Mouse (Mus musculus): ENCODE measurements at regions not wholly inside any gene's neighbourhood (a gene's known extent, or its start where the extent isn't known, plus 50 kb on each side); places are given as distances from the start of the nearest gene placed in this dataset.

DNA sequence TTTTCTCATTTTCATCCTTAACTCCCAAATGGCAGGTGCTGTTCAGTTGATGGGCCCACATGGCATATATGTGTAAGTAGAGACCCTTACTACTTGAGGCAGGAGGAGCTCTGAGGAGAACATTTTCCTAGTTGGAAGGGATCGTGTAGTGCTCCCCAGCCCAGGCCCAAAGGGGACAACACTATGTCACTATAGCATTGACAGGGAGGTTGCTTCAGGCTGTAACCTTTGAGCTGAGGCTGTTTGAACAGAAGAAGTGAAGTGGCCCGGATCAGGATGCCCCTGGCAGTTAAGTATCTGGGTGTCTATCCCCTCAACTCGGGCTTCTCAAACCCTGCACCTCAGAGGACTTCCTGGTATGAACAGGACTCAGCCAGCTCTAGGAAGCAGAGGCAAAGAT, 79.5 kb upstream of the Msx1 start:
- Histone ChIP-seq H3K36me3 (ENCODE audit: control insufficient read depth, insufficient read depth, low read length) (no peaks in the 10 kb centered on the region), H3K79me2 (replicated peaks; ENCODE audit: control insufficient read depth, insufficient read depth, low read length) (no peaks in the 10 kb centered on the region), H3K9ac (ENCODE audit: low read depth, low read length) (no peak overlapping the region), H3K27me3 (ENCODE audit: control insufficient read depth, insufficient read depth, low read length) (peaks cover 8% of the 10 kb centered on the region), H3K4me3 (no peak overlapping the region), H3K4me1 (ENCODE audit: control insufficient read depth, insufficient read depth, low read length) (no peaks in the 10 kb centered on the region), H3K27ac (no peak overlapping the region)
- TF ChIP-seq EP300 (IDR thresholded peaks at IDR 0.05; ENCODE audit: insufficient read depth, low read depth, low read length), result no peak
- no peak for TF ChIP-seq CTCF (IDR thresholded peaks at IDR 0.05)
- TF ChIP-seq POLR2A (IDR thresholded peaks at IDR 0.05; ENCODE audit: insufficient read depth, low read depth, low read length), result no peak
- intact Hi-C loops (cut with DNase I), result loop anchor here (10.0 kb wide), 1 partner anchor 291 kb away; no protein-coding TSS in a partner anchor
- 68% methylated on average over 3 of the region's 3 CpGs for WGBS
- no peak for DNase-seq

DNA sequence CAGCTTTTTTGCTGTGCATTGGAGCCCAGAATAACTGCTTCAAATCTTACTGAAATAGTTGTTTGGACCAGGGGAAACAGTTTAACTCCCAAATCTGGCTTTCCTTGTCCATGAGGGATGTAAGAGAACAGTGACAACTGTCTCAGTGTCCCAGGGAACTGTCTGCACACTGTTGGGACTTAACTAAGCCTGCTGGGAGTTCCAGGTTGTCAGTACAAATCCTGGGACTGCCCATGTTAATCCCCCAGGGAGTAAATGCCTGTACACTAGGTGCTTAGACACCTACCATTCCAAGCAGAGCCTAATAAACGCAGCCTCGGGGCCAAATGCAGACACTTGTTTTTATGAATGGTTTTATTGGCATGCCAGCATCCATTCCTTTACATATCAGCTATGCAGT, 78.4 kb upstream of the Msx1 start:
- H3K36me3 ChIP-seq (ENCODE audit: control insufficient read depth, insufficient read depth, low read length), result no peaks in the 10 kb centered on the region
- no peak overlapping the region for H3K4me3 ChIP-seq
- peaks cover 8% of the 10 kb centered on the region for H3K27me3 ChIP-seq (ENCODE audit: control insufficient read depth, insufficient read depth, low read length)
- H3K9ac ChIP-seq (ENCODE audit: low read depth, low read length), result no peak overlapping the region
- DNase-seq, result no peak
- H3K4me1 ChIP-seq (ENCODE audit: control insufficient read depth, insufficient read depth, low read length), result no peaks in the 10 kb centered on the region
- H3K27ac ChIP-seq, result no peak overlapping the region
- intact Hi-C loops (cut with DNase I), result loop anchor here (10.0 kb wide), 1 partner anchor 292 kb away; no protein-coding TSS in a partner anchor
- WGBS, result 79% methylated on average over 2 of the region's 2 CpGs
- no peaks in the 10 kb centered on the region for H3K79me2 ChIP-seq (replicated peaks; ENCODE audit: control insufficient read depth, insufficient read depth, low read length)
- TF ChIP-seq EP300 (IDR thresholded peaks at IDR 0.05; ENCODE audit: insufficient read depth, low read depth, low read length), result no peak
- no peak for TF ChIP-seq CTCF (IDR thresholded peaks at IDR 0.05)
- TF ChIP-seq POLR2A (IDR thresholded peaks at IDR 0.05; ENCODE audit: insufficient read depth, low read depth, low read length), result no peak

GRCm38 (mm10) chr5:37901861-37902291, 77.5 kb upstream of the Msx1 start:
- Histone ChIP-seq H3K9ac (ENCODE audit: low read depth, low read length) (no peak overlapping the region), H3K4me1 (ENCODE audit: control insufficient read depth, insufficient read depth, low read length) (no peaks in the 10 kb centered on the region), H3K79me2 (replicated peaks; ENCODE audit: control insufficient read depth, insufficient read depth, low read length) (no peaks in the 10 kb centered on the region), H3K27me3 (ENCODE audit: control insufficient read depth, insufficient read depth, low read length) (peaks cover 8% of the 10 kb centered on the region), H3K4me3 (no peak overlapping the region), H3K36me3 (ENCODE audit: control insufficient read depth, insufficient read depth, low read length) (no peaks in the 10 kb centered on the region), H3K27ac (no peak overlapping the region)
- 5% methylated on average over 16 of the region's 16 CpGs for WGBS
- DNase-seq, result no peak
- intact Hi-C loops (cut with DNase I), result loop anchor here (10.0 kb wide), 1 partner anchor 293 kb away; no protein-coding TSS in a partner anchor
- TF ChIP-seq POLR2A (IDR thresholded peaks at IDR 0.05; ENCODE audit: insufficient read depth, low read depth, low read length) (no peak), CTCF (IDR thresholded peaks at IDR 0.05) (no peak)

DNA sequence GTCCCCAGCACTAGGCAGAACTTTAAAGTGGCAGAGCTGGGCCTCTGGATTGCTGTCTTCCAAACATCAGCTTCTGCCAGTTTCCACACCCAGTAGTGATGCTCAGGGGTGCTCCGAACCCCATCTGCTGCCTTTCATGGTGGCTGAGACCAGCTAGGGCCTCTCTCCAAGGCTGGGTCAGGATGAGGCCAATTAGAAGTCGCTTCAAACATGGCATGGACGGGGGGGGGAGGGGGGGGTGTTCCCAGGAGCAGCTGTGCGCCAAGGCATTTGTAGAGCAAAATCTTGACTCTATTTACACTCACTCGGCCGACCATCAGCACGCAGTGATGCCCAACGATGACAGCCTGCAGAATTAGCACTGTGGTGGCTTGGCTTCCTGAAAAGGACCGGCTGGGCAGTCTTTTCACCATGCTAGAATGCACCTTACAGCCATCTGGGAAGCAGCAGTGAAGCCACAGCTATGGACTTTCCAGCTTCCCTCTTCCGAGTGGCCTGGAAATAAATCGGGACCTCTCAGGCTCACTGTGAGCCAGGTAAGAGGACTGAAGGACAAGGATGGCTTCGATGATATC, 73.7 kb upstream of the Msx1 start:
- no peak overlapping the region for H3K4me3 ChIP-seq
- 72% methylated on average over 12 of the region's 12 CpGs for WGBS
- no peaks in the 10 kb centered on the region for H3K4me1 ChIP-seq (ENCODE audit: control insufficient read depth, insufficient read depth, low read length)
- no peak for DNase-seq
- TF ChIP-seq CTCF (IDR thresholded peaks at IDR 0.05), result no peak
- no peak for TF ChIP-seq POLR2A (IDR thresholded peaks at IDR 0.05; ENCODE audit: insufficient read depth, low read depth, low read length)
- no peak for TF ChIP-seq EP300 (IDR thresholded peaks at IDR 0.05; ENCODE audit: insufficient read depth, low read depth, low read length)
- no peak overlapping the region for H3K27ac ChIP-seq
- peaks cover 11% of the 10 kb centered on the region for H3K27me3 ChIP-seq (ENCODE audit: control insufficient read depth, insufficient read depth, low read length)
- H3K9ac ChIP-seq (ENCODE audit: low read depth, low read length), result no peak overlapping the region
- intact Hi-C loops (cut with DNase I), result no loop called here
- H3K79me2 ChIP-seq (replicated peaks; ENCODE audit: control insufficient read depth, insufficient read depth, low read length), result no peaks in the 10 kb centered on the region
- no peaks in the 10 kb centered on the region for H3K36me3 ChIP-seq (ENCODE audit: control insufficient read depth, insufficient read depth, low read length)

- Histone ChIP-seq H3K79me2 (replicated peaks; ENCODE audit: control insufficient read depth, insufficient read depth, low read length) (no peaks in the 10 kb centered on the region), H3K9ac (ENCODE audit: low read depth, low read length) (no peak overlapping the region), H3K36me3 (ENCODE audit: control insufficient read depth, insufficient read depth, low read length) (no peaks in the 10 kb centered on the region), H3K4me3 (no peak overlapping the region), H3K4me1 (ENCODE audit: control insufficient read depth, insufficient read depth, low read length) (no peaks in the 10 kb centered on the region), H3K27ac (no peak overlapping the region), H3K27me3 (ENCODE audit: control insufficient read depth, insufficient read depth, low read length) (peaks cover 9% of the 10 kb centered on the region)
- WGBS, result 85% methylated on average over 6 of the region's 6 CpGs
- TF ChIP-seq CTCF (IDR thresholded peaks at IDR 0.05) (no peak), EP300 (IDR thresholded peaks at IDR 0.05; ENCODE audit: insufficient read depth, low read depth, low read length) (no peak), POLR2A (IDR thresholded peaks at IDR 0.05; ENCODE audit: insufficient read depth, low read depth, low read length) (no peak)
- no peak for DNase-seq
- intact Hi-C loops (cut with DNase I), result no loop called here
Observed at GRCm38 (mm10) chr5:37897501-37897900, 73.1 kb upstream of the Msx1 start.

GRCm38 (mm10) chr5:37895441-37896336, 71.3 kb upstream of the Msx1 start:
- TF ChIP-seq POLR2A (IDR thresholded peaks at IDR 0.05; ENCODE audit: insufficient read depth, low read depth, low read length) (no peak), CTCF (IDR thresholded peaks at IDR 0.05) (peak; percentile 24; the same call in 1 of the 2 replicates)
- WGBS, result 22% methylated on average over 19 of the region's 19 CpGs
- H3K4me1 ChIP-seq (ENCODE audit: control insufficient read depth, insufficient read depth, low read length), result no peaks in the 10 kb centered on the region
- H3K79me2 ChIP-seq (replicated peaks; ENCODE audit: control insufficient read depth, insufficient read depth, low read length), result no peaks in the 10 kb centered on the region
- peaks cover 3% of the 10 kb centered on the region for H3K27me3 ChIP-seq (ENCODE audit: control insufficient read depth, insufficient read depth, low read length)
- H3K27ac ChIP-seq, result no peak overlapping the region
- no peak for DNase-seq
- intact Hi-C loops (cut with DNase I), result no loop called here
- H3K9ac ChIP-seq (ENCODE audit: low read depth, low read length), result no peak overlapping the region
- H3K4me3 ChIP-seq, result no peak overlapping the region
- no peaks in the 10 kb centered on the region for H3K36me3 ChIP-seq (ENCODE audit: control insufficient read depth, insufficient read depth, low read length)

Measured in heart, adult 2 months (tissue).